Comparison of ENCODE assay signal across 7 mouse cellular contexts in genomic region chr12:69158765-69159577, GRCm38 (mm10). TPM values are rescaled to one million over a fixed set of nuclear protein-coding genes. Genes with fewer than 3 reads are reported as not detected.
DNase-seq lines count a peak whose midpoint lies in the region; ATAC-seq lines count a peak whose summit lies in the region.
"Not testable (repeated sequence)": the region's sequence is repeated elsewhere in the genome, so short reads cannot be mapped to it uniquely, and the experiment has no call there.

Gene Rps29 (minus strand): TSS chr12:69159186.

- H3K4me3 ChIP-seq in embryonic facial prominence, embryonic 12.5 days: peak within 1 kb of the TSS; percentile 75
- H3K4me3 ChIP-seq in limb, embryonic 11.5 days (ENCODE audit: low read depth, low read length): peak within 1 kb of the TSS; percentile 77
- peak within 1 kb of the TSS; percentile 61 for H3K4me3 ChIP-seq in midbrain, embryonic 14.5 days (replicated peaks; ENCODE audit: low read depth, low read length)

- H3K27ac ChIP-seq in embryonic facial prominence, embryonic 12.5 days: peak within 1 kb of the TSS; percentile 93
- H3K27ac ChIP-seq in limb, embryonic 11.5 days (replicated peaks; ENCODE audit: low read depth, low read length): peak within 1 kb of the TSS; percentile 90
- H3K27ac ChIP-seq in midbrain, embryonic 14.5 days (replicated peaks; ENCODE audit: low read depth, low read length): peak within 1 kb of the TSS; percentile 92

- H3K4me2 ChIP-seq in embryonic facial prominence, embryonic 12.5 days (replicated peaks): peak within 1 kb of the TSS; percentile 71
- peak within 1 kb of the TSS; percentile 68 for H3K4me2 ChIP-seq in limb, embryonic 11.5 days (ENCODE audit: low read depth, severe bottlenecking)
- peak within 1 kb of the TSS; percentile 63 for H3K4me2 ChIP-seq in midbrain, embryonic 14.5 days (ENCODE audit: low read length)

- not testable (repeated sequence) for H3K9me3 ChIP-seq in embryonic facial prominence, embryonic 12.5 days; limb, embryonic 11.5 days (ENCODE audit: control insufficient read depth, low read length); midbrain, embryonic 14.5 days (ENCODE audit: control insufficient read depth, low read length)

- peaks cover 20% of the 10 kb centered on the region for H3K36me3 ChIP-seq in embryonic facial prominence, embryonic 12.5 days
- not testable (repeated sequence) for H3K36me3 ChIP-seq in limb, embryonic 11.5 days (ENCODE audit: control insufficient read depth, insufficient read depth, low read length)
- peaks cover 15% of the 10 kb centered on the region for H3K36me3 ChIP-seq in midbrain, embryonic 14.5 days (ENCODE audit: control insufficient read depth, insufficient read depth, low read length)

- ATAC-seq in embryonic facial prominence, embryonic 12.5 days (ENCODE audit: insufficient number of reproducible peaks, insufficient read depth, low FRiP score, low TSS enrichment): peak; percentile 99
- peak; percentile 99 for ATAC-seq in limb, embryonic 11.5 days (ENCODE audit: insufficient number of reproducible peaks, low FRiP score, low TSS enrichment, low read depth)
- ATAC-seq in midbrain, embryonic 14.5 days (ENCODE audit: low FRiP score, low TSS enrichment): peak; percentile 99

- not testable (repeated sequence) for H3K4me1 ChIP-seq in embryonic facial prominence, embryonic 12.5 days; limb, embryonic 11.5 days (ENCODE audit: control insufficient read depth, insufficient read depth, low read length); midbrain, embryonic 14.5 days (ENCODE audit: control insufficient read depth, insufficient read depth, low read length)

- under 1% methylated on average over 60 of the region's 68 CpGs for WGBS in embryonic facial prominence, embryonic 12.5 days
- WGBS in limb, embryonic 11.5 days: under 1% methylated on average over 57 of the region's 68 CpGs
- under 1% methylated on average over 57 of the region's 68 CpGs for WGBS in midbrain, embryonic 14.5 days

- H3K27me3 ChIP-seq in embryonic facial prominence, embryonic 12.5 days; limb, embryonic 11.5 days (ENCODE audit: control insufficient read depth, insufficient read depth, low read length); midbrain, embryonic 14.5 days (ENCODE audit: control insufficient read depth, insufficient read depth, low read length): not testable (repeated sequence)

- peak within 1 kb of the TSS; percentile 91 for H3K9ac ChIP-seq in embryonic facial prominence, embryonic 12.5 days
- H3K9ac ChIP-seq in limb, embryonic 11.5 days (ENCODE audit: low read length): peak within 1 kb of the TSS; percentile 93
- H3K9ac ChIP-seq in midbrain, embryonic 14.5 days (replicated peaks; ENCODE audit: low read length): peak within 1 kb of the TSS; percentile 87

- DNase-seq in adrenal gland, postnatal 25 days: peak; percentile 95
- peak; percentile 100 for DNase-seq in heart, adult 11 months
- DNase-seq in kidney, adult 18-20 months: peak; percentile 98
- peak; percentile 99 for DNase-seq in limb, embryonic 11.5 days (ENCODE audit: low spot score)
- peak; percentile 100 for DNase-seq in midbrain, embryonic 14.5 days
- DNase-seq in spleen, adult 18-20 months: peak; percentile 93 to 95

RNA-seq across cellular contexts. Expression of gene Rps29, which starts in this region (rescaled TPM):
- total RNA-seq in adrenal gland, postnatal 25 days (2021): 1,073 and 1,362 TPM in 2 replicates
- polyA plus RNA-seq in embryonic facial prominence, embryonic 12.5 days (2016; fragmentation: Nextera tagmentation; extraction: Ambion mirVana): 1,602 and 1,617 TPM in 2 replicates
- 1,587 and 1,677 TPM in 2 replicates for polyA plus RNA-seq in limb, embryonic 11.5 days (2014; fragmentation: Nextera tagmentation; extraction: Ambion mirVana)
- polyA plus RNA-seq in midbrain, embryonic 14.5 days (2014; fragmentation: Nextera tagmentation; extraction: Ambion mirVana): 1,138 and 1,407 TPM in 2 replicates

Comparison
In these comparisons a context has a peak if more than half of its experiments do, and no peak if none do; other contexts are left out.
1. Peak in every context shown above with its lines: DNase-seq, ATAC-seq, H3K4me3 ChIP-seq and H3K27ac ChIP-seq.